Mouse (Mus musculus) C2C12 (cell line): ENCODE data around the gene Tbc1d22b.

Experiments
- CTCF ChIP-seq: IDR thresholded peaks from one replicate; pipeline ENCODE4 v1.5.1; 2011; ENCODE audit not compliant: control insufficient read depth, insufficient read depth, insufficient read length
- FOSL1 ChIP-seq: IDR thresholded peaks from one replicate; pipeline ENCODE4 v1.8.0; 2011; ENCODE audit warnings: mild to moderate bottlenecking, low read length; ENCODE audit not compliant: poor library complexity, insufficient read depth, severe bottlenecking
- MAX ChIP-seq: IDR thresholded peaks from one replicate; pipeline ENCODE4 v1.6.1; 2011; ENCODE audit warnings: mild to moderate bottlenecking, control low read depth
- MYOD1 ChIP-seq: IDR thresholded peaks from one replicate; pipeline ENCODE4 v1.6.1; 2011; ENCODE audit warnings: low read depth; ENCODE audit not compliant: control insufficient read depth, insufficient read length

DNA sequence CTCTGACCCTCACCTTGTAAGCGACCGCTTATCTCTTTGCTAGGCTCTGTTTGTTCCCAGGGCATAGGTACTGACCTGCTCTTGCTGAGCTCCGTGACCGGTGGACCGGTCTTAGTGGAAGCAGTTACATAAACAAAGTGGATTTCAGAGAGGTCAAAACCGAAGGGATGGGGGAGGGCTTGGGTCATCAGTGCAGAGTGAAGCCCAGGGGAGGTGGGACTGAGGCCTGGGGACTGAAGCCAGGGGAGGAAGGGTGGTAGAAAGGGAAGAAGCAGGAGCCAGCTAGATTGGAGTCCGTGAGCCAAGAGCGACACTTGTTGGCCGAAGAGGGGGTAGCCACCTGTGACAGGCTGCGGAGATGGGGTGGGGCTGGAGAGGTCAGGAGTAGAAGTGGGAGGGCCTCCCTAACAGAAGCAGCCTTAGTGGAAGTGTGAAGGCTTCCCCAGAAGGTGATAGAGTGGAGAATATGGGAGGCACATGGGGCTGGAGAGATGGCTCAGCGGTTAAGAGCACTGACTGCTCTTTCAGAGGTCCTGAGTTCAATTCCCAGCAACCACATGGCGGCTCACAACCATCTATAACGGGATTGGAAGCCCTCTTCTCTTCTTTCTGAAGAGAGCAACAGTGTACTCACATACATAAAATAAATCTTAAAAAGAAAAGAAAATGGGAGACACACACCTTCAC is 36.4 kb upstream of the Tbc1d22b start:
- TF ChIP-seq CTCF (peak; percentile 72), MAX (no peak), MYOD1 (no peak), FOSL1 (no peak)
